Mouse (Mus musculus): ENCODE data around the gene Csnk1e.
"Not testable (repeated sequence)": the region's sequence is repeated elsewhere in the genome, so short reads cannot be mapped to it uniquely, and the experiment has no call there.

Gene Csnk1e

DNA sequence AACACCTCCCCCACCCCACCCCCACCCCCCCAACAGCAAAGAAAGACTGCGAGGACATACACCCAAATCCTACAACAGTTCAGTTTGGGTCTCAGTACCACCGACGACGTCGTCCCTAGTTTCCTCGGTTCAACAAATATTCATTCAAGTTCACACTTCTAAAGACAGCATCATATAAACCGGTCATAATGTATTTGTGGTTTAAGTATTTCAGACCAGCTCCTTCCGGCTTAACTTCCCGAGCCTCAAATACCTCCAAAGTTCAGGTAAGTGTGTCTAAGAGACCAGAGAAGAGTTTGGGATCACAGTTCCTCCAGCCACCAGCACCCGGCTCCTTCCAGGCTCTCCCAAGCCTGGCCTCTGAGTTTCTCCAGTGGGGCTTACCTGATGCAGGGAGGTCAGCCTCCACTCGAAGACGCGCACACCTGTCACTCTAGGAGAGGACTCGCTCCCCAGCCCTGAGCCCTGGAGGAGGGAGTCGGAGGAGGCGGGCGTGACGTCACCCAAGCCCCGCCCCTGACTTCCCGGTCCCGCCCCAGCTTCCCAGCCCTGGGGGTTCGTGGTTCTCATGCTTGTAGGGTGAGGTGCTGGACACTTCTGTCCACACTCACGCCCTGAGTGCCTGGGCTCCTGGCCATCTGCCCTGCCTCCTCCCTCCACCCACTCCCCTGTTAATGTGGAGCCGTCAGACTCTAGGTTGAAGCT, at the start of gene Csnk1e:
Gene Csnk1e (minus strand): TSS at position 461 of the 705 bp plus-strand sequence.
- DNase-seq = no peak

DNA sequence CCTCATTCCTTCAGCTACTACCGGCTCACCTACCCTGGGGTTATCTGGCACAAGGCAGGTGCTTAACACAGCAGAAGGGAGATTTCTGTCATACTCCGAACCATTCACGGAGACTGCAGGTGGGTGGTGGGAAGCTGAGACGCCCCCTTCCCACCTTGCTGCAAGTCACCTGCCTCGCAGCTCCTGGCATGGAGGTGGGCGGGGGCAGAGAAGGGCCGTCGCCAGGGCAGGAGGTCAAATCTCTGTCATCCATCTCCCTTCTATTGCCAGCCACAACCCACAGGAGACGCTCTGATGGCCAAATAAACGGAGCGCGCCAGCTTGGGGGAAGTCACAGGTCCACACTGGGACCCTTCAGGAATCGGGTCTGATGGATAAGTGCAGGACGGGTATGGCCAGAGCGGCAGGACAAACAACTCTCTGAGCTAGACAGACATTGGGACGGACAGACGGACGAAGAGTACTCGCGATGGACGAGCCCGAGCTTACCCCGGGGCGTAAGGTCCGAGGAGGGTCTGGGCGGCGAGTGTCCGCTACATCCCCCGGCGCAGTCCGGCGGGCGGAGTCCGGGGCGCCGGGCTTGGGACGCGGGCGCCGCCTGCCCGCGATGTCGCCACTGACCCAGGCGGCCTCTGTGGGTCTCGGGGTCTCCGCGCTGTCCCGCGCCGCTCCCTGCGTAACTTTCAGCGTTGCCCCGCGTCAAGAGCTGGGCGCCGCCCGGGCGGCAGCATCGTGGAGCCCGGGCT, 49.5 kb upstream of the Csnk1e start, which contains the start of gene Kcnj4:
Gene Kcnj4 (minus strand): TSS at position 535 of the 746 bp plus-strand sequence.
- DNase-seq = no peak

- no peak for DNase-seq
Observed at GRCm38 (mm10) chr15:79503438-79503837, 48.1 kb upstream of the Csnk1e start.

DNA sequence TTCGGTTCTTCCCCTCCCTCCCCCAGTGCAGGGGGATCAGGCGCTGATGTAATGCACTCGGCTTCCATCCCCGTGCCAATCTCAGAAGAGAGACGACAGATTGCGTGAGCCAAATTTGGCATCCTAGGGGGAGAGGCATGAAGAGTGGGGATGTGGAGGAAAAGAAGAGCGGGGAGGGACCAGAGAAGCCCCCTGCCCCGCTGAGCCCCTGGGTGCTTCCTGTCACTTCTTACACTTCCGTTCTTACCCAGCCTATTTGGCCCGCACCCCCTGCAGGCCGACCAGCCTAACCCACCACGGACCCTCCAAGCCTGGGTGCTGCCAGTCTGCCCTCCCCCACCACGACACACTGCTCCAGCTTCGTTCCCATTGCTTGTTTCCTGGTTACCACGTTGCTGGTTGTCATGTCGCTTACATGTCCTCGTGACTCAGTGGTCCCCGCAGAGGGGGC, 47.5 kb upstream of the Csnk1e start:
- peak; percentile 52 for DNase-seq

DNA sequence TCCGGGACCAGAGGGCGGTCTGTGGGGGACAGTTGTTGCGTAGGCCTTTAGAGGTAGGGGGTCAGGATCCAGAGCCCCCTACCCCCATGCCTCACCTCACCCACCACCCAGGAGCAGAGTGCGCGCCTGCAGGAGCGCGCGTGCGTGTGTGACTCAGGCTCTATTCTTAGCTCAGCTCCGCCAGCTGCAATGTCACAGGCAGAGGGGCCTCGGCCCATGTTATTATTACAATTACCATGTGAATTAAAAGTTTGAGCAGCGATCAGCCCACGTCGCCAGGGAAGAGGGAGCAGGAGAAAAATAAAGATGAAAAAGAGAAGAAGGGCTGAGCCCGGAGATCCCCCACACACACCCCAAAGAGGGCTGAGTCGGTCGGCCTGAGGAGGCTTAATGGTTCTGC, 44.7 kb upstream of the Csnk1e start:
- no peak for DNase-seq

DNA sequence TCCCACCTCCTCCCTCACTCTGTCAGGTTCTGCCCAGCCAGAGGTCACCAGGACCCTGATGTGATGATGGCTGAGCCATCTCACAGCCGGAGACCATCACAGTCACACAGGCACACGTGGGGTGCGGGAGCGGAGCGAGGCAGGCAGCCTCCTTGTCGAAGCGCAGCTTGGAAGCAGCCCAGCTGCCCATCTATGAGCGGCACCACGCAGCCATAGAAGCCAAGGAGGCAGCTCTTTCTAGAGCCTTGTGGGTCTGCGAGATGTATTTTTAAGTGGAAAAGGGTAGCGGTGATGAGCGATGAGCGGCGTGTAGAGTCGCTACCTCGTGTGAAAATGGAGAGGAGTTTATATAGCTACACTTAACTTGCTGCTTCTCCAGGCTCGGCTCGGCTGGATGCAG, 38.2 kb upstream of the Csnk1e start:
- peak; percentile 67 for DNase-seq

- DNase-seq = no peak
Observed at GRCm38 (mm10) chr15:79489463-79489862, 34.1 kb upstream of the Csnk1e start.

DNA sequence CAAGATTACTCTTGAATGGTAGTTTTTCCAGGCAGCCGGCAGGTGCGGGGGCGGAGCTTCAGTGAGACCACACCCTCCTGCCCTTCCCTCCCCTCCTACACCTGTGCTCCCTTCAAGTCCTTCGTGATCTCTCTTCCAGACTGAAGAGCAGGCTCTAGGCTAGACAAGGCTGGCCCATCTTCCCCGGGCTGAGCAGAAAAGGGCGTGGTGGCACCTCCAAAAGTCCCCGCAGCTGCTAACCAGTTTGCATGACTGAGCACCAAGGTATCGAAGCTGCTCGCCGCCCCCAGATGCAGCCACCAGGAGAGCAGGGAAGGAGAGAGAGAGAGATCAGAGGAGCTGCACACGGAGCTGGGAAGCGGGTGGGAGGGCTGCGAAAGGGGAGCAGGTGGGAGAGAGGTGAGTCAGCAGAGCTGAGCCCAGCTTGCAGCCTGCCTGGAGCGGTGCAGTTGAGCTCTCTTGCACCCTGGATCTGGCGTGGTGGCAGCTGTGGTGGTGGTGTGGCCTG, 25.9 kb upstream of the Csnk1e start:
- DNase-seq = peak; percentile 44

DNA sequence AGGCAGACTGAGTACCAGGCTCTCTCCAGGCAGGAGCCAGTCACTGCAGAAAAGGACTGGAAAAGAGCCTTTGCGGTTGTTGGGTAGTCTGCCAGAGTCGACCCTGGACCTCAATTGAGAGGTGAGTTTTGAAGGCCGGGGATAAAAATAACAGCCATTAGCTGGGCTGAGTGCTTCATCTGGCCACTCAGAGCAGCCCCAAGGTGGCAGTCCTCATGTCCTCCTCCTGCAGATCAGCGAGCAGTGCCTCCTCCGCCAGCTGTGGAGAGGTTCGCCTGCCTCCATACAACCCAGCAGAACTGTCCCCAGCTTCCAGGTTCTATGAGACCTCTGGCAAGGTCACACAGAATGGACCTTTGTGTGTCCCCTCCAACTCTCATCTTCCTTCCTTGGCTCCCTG, 21.9 kb upstream of the Csnk1e start:
- no peak for DNase-seq

DNA sequence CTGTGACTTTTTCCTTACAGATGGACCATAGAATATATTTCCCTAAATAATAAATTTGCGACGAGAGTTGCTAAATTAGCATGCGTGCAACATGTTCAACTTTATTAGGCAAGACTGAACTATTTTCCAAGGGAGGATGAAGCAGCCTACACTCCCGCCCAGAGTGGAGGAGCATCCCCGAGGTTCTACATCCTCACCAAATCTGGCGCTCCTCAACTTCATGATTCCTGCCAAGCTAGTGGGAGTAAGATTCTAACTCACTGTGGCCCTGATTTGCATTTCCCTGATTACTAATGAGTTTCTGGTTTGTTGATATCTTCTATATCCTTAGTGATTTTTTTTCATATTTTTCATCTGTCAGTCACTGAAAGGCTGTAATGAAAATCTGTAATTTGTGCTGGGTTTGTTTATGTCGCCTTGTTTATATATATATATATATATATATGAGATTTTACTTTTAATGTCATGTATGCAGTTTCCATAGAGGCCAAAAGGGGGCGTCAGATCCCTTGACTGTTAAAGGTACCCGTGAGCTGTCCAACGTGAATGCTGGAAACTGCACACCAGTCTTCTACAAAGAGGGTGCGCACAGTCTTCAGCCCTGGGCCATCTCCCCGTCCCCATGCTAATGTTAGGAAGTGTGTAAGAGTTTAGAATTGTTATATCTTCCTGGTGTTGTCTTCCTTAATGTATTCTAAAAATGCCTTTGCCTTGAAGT, 18.4 kb upstream of the Csnk1e start:
- DNase-seq = no peak

DNA sequence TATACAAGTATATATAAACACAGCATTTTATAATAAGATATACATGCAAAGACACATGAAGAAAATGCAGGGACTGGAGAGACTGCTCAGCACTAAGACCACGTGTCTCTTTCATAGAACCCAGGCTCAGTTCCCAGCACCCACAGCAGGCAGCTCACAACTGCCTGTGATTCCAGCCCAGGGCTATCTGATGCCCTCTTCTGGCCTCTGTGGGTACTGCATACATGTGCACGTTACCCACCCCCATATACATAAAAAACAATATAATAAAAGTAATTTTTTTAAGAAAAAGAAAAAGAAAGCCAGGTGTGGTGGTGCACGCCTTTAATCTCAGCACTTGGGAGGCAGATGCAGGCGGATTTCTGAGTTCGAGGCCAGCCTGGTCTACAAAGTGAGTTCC, 17.7 kb upstream of the Csnk1e start:
- no peak for DNase-seq

GRCm38 (mm10) chr15:79471095-79471494, 15.7 kb upstream of the Csnk1e start:
- no peak for DNase-seq

- no peak for DNase-seq
Observed at GRCm38 (mm10) chr15:79470583-79470982, 15.2 kb upstream of the Csnk1e start.

DNA sequence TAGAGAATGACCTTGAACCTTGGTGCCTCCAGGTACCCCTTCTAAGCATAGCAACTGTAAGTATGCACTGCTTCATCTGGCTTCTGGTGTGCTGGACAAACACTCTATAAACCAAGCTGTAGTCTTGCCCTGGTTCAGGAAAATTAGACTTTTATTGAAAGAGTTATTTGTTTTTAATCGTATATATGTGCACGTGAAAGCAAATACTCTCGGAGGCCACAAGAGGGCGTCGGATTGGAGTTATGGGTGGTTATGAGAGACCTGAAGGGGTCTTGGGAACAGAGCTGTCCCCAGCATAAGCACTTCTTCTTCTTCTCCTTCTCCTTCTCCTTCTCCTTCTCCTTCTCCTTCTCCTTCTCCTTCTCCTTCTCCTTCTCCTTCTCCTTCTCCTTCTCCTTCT, 14.2 kb upstream of the Csnk1e start:
- DNase-seq = no peak

- DNase-seq = peak; percentile 91
Observed at GRCm38 (mm10) chr15:79466601-79467286, 11.4 kb upstream of the Csnk1e start.

DNA sequence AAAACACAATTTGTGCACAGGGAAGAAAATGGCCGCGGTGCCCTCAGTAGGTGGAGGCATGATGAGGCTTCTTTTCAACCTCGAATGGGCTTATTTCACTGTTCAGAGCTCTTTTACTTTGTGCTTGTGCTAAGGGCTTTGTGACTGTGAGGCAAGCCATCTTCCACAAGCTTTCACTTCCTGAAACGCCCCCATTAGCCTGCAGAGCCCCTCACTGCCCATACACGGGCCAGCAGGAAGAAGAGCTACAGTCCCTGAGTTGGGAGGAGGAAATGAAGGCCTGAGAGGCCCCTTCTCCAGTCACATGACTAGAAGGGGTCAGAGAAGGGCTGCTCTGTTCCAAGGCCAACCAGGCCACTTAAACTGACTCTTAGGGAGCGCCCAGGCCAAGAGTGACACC, 1.2 kb upstream of the Csnk1e start:
- DNase-seq = no peak

DNA sequence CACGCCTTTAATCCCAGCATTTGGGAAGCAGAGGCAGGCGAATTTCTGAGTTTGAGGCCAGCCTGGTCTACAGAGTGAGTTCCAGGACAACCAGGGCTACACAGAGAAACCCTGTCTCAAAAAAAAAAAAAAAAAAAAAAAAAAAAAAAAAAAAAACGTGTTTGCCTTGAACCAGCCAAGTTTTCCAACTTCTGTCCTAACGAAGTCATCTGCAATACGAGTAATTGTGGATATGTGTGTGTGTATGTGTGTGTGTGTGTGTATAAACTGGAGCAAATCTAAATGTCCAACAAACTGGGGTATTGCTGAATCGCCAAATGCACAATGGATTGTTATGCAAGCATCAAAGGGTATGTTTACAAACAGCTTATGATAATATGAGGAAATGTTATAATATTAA, 738 bp upstream of the Csnk1e start:
- not testable (repeated sequence) for DNase-seq

DNA sequence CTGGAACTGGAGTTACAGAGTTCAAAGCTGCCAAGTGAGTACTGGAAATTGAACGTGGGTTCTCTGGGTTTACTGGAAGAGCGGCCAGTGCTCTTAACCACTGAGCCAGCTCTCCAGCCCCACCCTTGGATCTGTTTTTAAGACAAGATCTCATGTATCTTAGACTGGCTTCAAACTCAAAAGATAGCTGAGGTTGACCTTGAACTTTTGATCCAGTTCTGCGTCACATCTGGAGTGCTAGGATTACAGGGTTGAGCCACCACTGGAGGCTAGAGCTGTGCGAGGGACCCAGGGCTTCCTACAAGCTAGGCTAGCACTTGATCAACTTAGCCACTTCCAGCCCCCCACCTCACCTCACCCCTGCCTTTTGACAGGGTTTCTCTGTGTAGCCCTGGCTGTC, 1.5 kb downstream of the Csnk1e start:
- no peak for DNase-seq

- no peak for DNase-seq
Observed at GRCm38 (mm10) chr15:79448041-79448440, 7.3 kb downstream of the Csnk1e start.

GRCm38 (mm10) chr15:79445786-79446654, 9.3 kb downstream of the Csnk1e start:
- DNase-seq = no peak

GRCm38 (mm10) chr15:79443856-79444410, 11.4 kb downstream of the Csnk1e start:
- peak; percentile 42 for DNase-seq
